Mouse (Mus musculus): Measurements from ENCODE around the gene Cd46. TPM values are rescaled to one million over a fixed set of nuclear protein-coding genes. Genes with fewer than 3 reads are reported as not detected.

Gene Cd46
- polyA plus RNA-seq (2012): 0.01 TPM in 1 of 2 replicates, not detected in the other

- no peak for TF ChIP-seq GATA1 (IDR thresholded peaks at IDR 0.05; ENCODE audit: low read length)
Observed at GRCm38 (mm10) chr1:195092220-195092720, at the start of gene Cd46. Gene Cd46 (minus strand): TSS chr1:195092249.

DNA sequence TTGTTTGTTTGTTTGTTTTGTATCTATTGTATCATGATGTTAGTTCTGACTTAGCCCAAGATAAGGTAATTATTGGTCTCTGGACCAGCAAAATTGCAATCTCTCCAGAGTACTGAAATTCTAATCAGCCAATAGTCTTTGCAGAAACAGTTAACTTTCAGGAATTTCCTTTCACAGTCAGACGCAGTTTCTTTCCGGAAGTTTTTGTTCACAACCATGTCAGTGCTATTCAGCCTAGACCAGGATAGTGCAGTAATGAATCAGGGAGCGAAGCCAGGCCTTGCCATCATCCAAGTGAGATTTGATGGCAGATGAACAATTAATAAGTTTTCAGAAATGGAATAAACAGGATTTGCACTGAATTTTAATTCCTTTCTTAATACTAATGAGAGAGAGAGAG lies 40.0 kb upstream of the Cd46 start:
- no peak for TF ChIP-seq GATA1 (IDR thresholded peaks at IDR 0.05; ENCODE audit: low read length)

DNA sequence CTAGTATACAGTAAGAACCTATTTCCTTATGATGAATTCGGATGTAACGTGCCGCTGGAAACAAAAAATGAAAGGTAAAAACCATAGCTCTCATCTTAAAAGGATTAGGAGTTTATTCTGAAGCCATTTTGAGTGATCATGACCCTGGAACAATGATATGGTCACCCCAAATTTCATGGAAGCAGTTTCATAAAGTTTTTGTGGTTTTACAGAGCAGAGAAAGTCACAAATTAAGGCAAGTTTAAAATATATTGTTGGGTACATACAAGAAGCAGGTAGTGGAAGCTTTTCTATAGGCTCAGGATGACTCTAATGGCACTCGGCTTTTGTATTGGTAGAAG lies 39.6 kb upstream of the Cd46 start:
- TF ChIP-seq GATA1 (IDR thresholded peaks at IDR 0.05; ENCODE audit: low read length): no peak

GRCm38 (mm10) chr1:195130953-195131674 lies 39.1 kb upstream of the Cd46 start, which contains the start of gene Cr1l:
Gene Cr1l (minus strand): TSS chr1:195131586.
- no peak for TF ChIP-seq GATA1 (IDR thresholded peaks at IDR 0.05; ENCODE audit: low read length)

DNA sequence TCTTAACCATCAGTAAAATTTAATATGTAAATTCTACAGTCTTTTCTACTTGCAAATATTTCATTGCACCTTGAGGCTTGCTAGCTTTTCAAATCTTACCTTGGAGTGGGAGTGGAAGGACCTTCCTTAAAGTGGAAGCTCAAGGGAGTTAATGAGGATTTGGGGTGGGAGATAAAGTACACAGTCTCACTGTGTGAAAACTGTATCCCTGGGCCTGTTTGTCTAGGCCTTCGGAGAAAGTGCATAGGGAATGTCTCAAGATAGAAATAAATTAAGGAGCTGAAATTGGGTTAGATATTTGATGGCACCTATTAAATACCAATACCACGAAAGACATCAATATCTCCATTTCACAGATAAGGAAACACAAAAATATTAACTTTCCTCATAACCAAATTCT lies 38.4 kb upstream of the Cd46 start:
- TF ChIP-seq GATA1 (IDR thresholded peaks at IDR 0.05; ENCODE audit: low read length): no peak

DNA sequence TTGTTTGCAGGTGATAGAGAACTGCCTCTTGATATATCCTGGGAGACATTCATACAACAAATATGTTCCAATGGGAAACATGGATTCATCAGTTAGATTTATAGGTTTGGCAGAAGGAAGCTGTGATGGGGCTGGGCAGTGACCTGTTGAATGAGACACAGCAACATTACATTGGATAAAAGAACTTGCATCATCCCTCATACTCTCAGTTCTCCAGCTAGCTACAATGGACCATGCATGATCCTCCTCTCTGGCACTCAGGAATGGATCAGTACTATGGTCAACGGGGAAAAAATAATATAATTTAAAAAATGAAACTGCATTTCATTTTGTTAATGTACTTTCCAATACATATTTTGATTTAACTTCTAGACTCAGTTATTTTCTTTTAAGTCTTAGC lies 37.8 kb upstream of the Cd46 start:
- TF ChIP-seq GATA1 (IDR thresholded peaks at IDR 0.05; ENCODE audit: low read length): no peak

DNA sequence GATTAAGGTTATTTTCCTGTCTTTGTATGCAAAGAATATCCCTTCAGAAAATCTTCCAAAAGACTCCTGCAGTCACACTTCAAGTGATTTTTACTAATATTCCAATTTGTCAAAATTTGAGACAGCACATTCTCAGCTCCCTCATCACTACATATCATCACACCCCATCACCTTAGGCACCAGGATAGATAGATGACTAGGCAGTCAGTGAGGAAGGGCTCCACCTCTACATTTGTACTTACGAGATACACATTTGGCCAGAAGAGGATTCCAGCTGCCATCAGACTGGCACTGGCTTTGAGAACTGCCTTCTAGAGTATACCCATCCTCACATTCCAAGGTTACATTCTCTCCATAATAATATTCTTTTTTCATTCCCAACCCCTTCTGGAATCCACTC lies 22.4 kb upstream of the Cd46 start:
- TF ChIP-seq GATA1 (IDR thresholded peaks at IDR 0.05; ENCODE audit: low read length): no peak

DNA sequence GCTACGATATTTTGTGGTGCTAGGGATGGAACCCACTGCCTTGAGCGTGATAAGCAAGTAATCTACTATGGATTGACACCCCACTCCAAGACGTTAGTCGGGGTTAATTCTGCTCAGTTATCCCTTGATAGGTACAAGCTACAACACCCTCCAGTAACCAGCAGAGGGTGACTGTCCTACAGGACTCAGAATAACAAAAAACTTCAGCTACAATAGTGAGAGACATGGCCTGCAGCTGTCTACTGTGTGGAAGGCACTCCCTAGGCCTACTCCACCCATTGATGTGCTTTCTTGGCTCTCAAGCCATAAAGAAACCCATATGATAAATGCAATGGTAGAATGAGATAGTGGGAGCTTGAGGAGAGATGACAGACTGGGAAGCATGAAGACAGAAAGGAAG lies 21.6 kb upstream of the Cd46 start:
- TF ChIP-seq GATA1 (IDR thresholded peaks at IDR 0.05; ENCODE audit: low read length): no peak

DNA sequence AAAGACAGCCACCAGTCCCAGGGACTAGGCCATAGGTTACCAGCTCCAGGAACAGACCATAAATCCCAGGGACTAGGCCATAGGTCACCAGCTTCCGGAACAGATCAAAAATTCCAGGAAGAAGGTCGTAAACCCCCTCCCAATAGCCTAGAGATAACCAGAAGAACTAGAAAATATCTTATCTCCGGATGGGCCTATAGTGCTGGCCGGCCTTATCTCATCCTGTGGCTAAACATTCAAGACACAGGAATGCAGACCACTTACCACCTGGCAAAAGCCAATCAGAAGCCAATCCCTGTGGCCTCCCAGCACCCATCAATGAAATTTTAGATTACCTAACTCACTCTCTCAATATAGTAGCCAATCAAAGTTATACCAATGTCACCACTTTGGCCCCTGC lies 8.6 kb upstream of the Cd46 start:
- peak; percentile 88 for TF ChIP-seq GATA1 (IDR thresholded peaks at IDR 0.05; ENCODE audit: low read length)

GRCm38 (mm10) chr1:195098004-195098403 lies 6.0 kb upstream of the Cd46 start:
- no peak for TF ChIP-seq GATA1 (IDR thresholded peaks at IDR 0.05; ENCODE audit: low read length)

DNA sequence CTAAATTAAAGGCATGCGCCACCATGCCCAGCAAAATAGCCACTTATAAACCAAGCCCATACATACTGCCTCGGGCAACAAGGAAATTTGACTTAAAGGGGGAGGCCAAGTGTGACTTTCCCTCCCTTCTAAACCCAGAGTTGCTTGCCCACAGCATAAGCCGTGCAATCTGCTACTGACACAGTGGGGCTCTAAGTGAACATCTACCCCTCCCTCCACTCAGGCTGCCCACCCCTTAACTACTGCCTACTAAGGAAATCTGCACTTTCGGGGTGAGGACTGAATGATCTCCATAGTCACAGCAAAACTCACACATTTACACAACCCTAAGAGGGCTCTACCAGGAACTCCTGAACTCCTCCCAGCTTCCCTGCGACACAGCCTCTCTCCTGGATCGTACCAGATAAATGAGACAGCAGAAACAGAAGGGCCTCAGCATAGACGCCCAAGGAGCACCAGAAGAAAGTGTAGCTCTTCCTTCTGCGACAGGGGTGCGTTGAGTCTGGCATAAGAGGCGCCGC lies 290 bp downstream of the Cd46 start:
- no peak for TF ChIP-seq GATA1 (IDR thresholded peaks at IDR 0.05; ENCODE audit: low read length)

- no peak for TF ChIP-seq GATA1 (IDR thresholded peaks at IDR 0.05; ENCODE audit: low read length)
Observed at GRCm38 (mm10) chr1:195082142-195082541, 9.9 kb downstream of the Cd46 start.

DNA sequence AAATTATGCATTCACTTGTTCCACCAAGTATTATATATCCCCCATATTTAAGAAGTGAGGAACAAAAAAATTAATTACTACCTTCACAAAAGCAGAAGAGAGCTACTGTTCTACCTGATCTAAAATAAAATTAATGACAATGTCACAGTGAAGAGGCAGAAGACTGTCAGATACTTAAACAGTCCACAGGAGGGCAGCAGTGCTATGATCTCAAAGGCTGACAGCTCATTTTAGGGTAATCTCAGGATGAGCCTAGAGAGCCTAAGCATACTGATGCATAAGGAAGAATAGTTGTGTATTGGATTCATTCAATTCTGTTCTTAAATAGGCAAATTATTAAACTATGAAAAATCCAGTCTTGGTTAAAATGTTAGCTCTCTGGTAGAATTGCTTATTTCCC lies 51.6 kb downstream of the Cd46 start:
- no peak for TF ChIP-seq GATA1 (IDR thresholded peaks at IDR 0.05; ENCODE audit: low read length)

DNA sequence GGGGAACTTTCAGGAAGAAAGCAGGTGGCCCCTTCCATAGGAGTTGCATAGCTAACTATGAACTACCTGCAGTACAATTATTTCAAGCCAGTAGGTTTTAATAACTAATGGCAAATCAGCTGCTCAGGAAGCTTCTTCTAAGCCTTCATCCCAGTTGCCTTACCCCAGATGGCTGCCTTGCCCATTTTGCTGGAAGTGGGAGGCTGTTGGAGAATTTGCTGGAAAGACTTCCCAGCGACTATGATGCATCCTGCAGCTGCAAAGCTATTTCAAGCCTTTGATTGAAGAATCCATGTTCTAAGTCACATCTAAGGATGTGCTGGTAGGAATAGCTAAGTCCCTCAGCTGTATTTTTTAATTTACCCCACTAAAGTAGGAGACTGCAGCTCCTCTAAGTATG lies 53.7 kb downstream of the Cd46 start:
- TF ChIP-seq GATA1 (IDR thresholded peaks at IDR 0.05; ENCODE audit: low read length): no peak

DNA sequence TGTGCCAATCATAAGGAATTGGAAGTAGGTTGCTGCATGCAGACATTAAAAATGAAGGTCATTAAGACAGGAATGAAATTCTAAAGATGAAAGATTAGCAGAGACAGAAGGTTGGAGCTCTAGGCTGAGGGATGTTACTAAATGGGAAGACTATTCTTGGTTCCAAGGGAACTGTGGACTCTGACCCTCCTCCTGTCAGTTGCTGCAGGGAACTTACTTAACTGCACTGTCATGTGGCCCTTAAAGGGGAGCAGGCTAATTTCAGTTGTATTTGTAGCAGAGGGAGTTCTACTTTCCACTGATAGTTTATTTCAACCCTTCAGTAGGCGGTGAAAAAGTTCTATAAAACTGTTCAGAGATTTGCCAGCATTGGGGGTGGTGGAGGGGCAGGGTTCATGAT lies 54.1 kb downstream of the Cd46 start:
- no peak for TF ChIP-seq GATA1 (IDR thresholded peaks at IDR 0.05; ENCODE audit: low read length)

DNA sequence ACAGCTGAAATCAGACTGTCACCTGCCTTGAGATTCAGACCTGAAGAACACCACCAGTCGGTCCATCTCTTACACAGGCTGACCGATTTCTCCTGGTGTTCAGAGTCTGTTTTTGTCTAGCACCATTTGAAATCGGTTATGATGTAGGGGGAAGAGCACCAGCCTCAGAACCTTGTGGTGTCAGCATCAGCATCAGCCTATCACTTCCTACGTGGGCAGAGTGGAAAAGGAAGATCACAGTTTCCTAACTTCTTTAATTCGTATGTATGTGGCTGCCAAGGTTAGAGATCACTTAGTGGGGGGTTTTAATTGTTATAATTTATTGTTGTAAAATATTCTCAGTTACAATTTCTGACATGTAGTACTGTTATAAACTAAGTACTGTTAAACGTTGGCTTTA lies 54.6 kb downstream of the Cd46 start:
- TF ChIP-seq GATA1 (IDR thresholded peaks at IDR 0.05; ENCODE audit: low read length): no peak

DNA sequence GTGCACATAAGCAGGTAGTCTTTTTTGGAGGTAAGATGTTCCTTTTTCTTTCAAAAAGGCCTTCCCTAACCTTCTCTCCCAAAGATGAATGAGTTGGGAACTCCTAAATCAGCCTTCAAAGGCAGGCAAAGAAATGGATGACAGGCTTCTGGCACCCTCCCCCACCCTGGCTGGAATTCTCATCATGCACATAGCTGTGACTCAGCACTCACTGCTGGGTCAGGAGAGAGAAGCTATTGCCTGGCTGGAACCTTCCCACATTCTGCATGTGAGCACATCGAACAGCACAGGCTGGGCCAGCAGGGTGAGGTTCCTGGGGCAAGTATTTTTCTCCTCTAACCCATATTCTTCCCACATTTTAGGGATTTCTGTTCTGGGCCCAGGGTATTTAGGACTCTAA lies 58.1 kb downstream of the Cd46 start:
- TF ChIP-seq GATA1 (IDR thresholded peaks at IDR 0.05; ENCODE audit: low read length): no peak

All from G1E-ER4 (cell line).